Mouse (Mus musculus) heart, adult 2 months (tissue): Measurements from ENCODE around the gene Mief1.

Experiments
- CTCF ChIP-seq: fragments of 200-600 bp; IDR thresholded peaks from 2 replicates; pipeline ENCODE4 v1.8.1; 2022; ENCODE audit warnings: antibody characterized with exemption, mild to moderate bottlenecking, moderate library complexity
- EP300 ChIP-seq: fragments of 200-500 bp; IDR thresholded peaks from 2 replicates; pipeline ENCODE4 v1.6.1; 2011; ENCODE audit warnings: low read depth, low read length, control low read depth; ENCODE audit not compliant: insufficient read depth
- POLR2A ChIP-seq: fragments of 200-500 bp; IDR thresholded peaks from 2 replicates; pipeline ENCODE4 v1.6.1; 2011; ENCODE audit warnings: mild to moderate bottlenecking, low read depth, low read length, control low read depth; ENCODE audit not compliant: insufficient read depth

DNA sequence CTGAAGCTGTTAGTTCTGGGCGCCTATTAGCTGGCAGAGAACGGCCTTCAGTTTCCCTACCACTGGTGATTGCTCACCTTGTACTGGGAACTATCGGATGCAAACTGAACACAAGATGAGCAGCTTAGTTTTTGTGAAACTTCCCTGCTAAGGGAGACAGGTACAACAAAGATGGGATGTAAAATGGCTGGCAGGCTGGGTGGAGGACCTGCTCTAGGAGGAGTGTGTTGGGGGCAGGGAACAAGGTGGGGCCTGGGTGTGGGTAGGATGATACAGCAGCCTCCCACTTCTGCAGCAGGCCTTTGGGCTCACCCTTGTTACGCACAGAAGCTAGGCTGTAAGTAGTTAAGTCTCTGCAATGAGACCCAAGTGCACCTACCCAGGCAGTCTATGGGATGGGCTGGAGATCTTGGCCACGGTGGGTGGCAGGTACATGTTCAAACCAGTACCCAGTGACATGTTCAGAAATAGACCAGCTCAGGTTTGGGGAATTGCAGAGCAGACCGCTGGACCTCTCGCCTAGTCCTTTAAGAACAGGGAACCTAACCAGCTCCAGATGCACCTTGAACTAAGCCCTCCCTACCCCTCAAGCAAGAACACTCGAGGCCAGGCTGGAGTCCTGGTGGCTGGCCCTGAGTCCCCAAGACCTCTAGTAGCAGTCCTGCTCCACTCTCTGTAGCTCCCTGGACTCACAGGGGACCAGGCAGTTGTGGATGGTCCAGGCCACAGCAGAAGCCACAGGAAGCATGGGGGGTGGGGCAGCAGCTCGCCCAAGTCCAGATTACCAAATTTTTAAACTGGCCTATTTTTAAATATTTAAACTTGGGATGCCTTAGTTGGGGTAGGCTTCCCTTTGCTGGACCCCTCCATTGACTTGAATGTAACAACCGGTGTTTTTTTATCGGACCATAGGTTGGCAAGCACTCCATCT, 24.7 kb downstream of the Mief1 start:
- TF ChIP-seq EP300 (0 out of 2 replicates have a peak, but pooled peaks have one; percentile 7), CTCF (no peak), POLR2A (peak; percentile 9; the same call in 1 of the 2 replicates)
